Comparison of ENCODE assay signal across 20 mouse cellular contexts in the genomic region with DNA sequence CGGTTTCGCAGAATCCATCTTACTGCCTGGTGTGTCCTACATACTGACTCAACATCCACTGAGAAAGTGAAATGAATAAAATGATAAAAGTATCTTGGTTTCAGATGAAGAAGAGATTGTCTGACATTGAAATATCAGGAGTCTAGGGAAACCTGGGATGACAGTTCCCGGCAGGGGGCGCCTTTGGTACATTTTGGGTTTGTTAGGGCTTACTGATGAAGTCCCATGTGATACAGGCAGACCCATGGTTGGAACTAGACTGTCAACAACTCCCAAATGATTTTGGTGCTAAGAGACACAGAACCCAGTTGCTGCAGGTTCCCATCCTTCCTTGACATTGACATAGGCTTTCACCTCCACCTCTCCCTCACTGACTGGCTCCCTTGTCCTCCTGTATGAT. TPM values are rescaled to one million over a fixed set of nuclear protein-coding genes. Genes with fewer than 3 reads are reported as not detected.
DNase-seq lines count a peak whose midpoint lies in the region; ATAC-seq and TF ChIP-seq lines count a peak whose summit lies in the region.
"Had no signal": no experiment of that assay in that cellular context is flagged by ENCODE, and none has a peak within 500 bp of the region (broad histone marks: within the 10 kb centered on the region; RNA-seq: fewer than 3 reads in every experiment).

No protein-coding gene starts in this region.

- H3K4me3 ChIP-seq in lung, embryonic 14.5 days (ENCODE audit: low read depth, low read length), result no peak overlapping the region
- no peak overlapping the region for H3K4me3 ChIP-seq in ES-Bruce4 (ENCODE audit: low read depth, low read length)
- H3K4me3 ChIP-seq: embryonic facial prominence, embryonic 12.5 days; forebrain, embryonic 15.5 days; heart, embryonic 12.5 days; limb, embryonic 10.5 days; liver, embryonic 15.5 days; midbrain, embryonic 12.5 days; myocyte had no signal

- no peak overlapping the region for H3K9ac ChIP-seq in lung, embryonic 14.5 days
- H3K9ac ChIP-seq in ES-Bruce4 (ENCODE audit: low read depth, poor library complexity, severe bottlenecking), result no peak overlapping the region
- H3K9ac ChIP-seq: embryonic facial prominence, embryonic 12.5 days; forebrain, embryonic 15.5 days; heart, embryonic 12.5 days; liver, embryonic 15.5 days; midbrain, embryonic 12.5 days had no signal

- ATAC-seq in lung, embryonic 14.5 days (ENCODE audit: insufficient read depth), result no peak
- peak; percentile 36; the same call in 1 of the 2 replicates for ATAC-seq in megakaryocyte progenitor cell, adult 5-6 weeks (replicated peaks; ENCODE audit: poor library complexity)
- ATAC-seq: forebrain, embryonic 15.5 days had no signal

- no peaks in the 10 kb centered on the region for H3K36me3 ChIP-seq in lung, embryonic 14.5 days (ENCODE audit: insufficient read depth)
- no peaks in the 10 kb centered on the region for H3K36me3 ChIP-seq in ES-Bruce4 (ENCODE audit: control insufficient read depth, insufficient read depth, low read length, poor library complexity, severe bottlenecking)
- H3K36me3 ChIP-seq: embryonic facial prominence, embryonic 12.5 days; forebrain, embryonic 15.5 days; heart, embryonic 12.5 days; limb, embryonic 10.5 days; liver, embryonic 15.5 days; midbrain, embryonic 12.5 days had no signal

- no peak overlapping the region for H3K4me2 ChIP-seq in lung, embryonic 14.5 days
- H3K4me2 ChIP-seq: embryonic facial prominence, embryonic 12.5 days; forebrain, embryonic 15.5 days; heart, embryonic 12.5 days; liver, embryonic 15.5 days; midbrain, embryonic 12.5 days had no signal

- TF ChIP-seq CTCF in lung, embryonic 14.5 days (IDR thresholded peaks at IDR 0.05; ENCODE audit: low read depth), result no peak
- peak; percentile 14 for TF ChIP-seq CTCF in ES-Bruce4 (IDR thresholded peaks at IDR 0.05; ENCODE audit: low read depth, low read length)

- TF ChIP-seq POLR2A in ES-Bruce4 (IDR thresholded peaks at IDR 0.05; ENCODE audit: insufficient read depth, low read length), result no peak

- H3K4me1 ChIP-seq in lung, embryonic 14.5 days (ENCODE audit: insufficient read depth), result no peaks in the 10 kb centered on the region
- H3K4me1 ChIP-seq in ES-Bruce4 (ENCODE audit: control insufficient read depth, insufficient read depth, low read length), result no peaks in the 10 kb centered on the region
- H3K4me1 ChIP-seq: embryonic facial prominence, embryonic 12.5 days; forebrain, embryonic 15.5 days; liver, embryonic 15.5 days; midbrain, embryonic 12.5 days had no signal

- no peak for TF ChIP-seq EP300 in ES-Bruce4 (IDR thresholded peaks at IDR 0.05; ENCODE audit: insufficient read depth, low read depth, low read length)

- no peak overlapping the region for H3K27ac ChIP-seq in lung, embryonic 14.5 days (ENCODE audit: low read depth)
- H3K27ac ChIP-seq in ES-Bruce4 (ENCODE audit: insufficient read depth, low read length), result no peak overlapping the region
- H3K27ac ChIP-seq: embryonic facial prominence, embryonic 12.5 days; forebrain, embryonic 15.5 days; limb, embryonic 10.5 days; liver, embryonic 15.5 days; midbrain, embryonic 12.5 days had no signal

- WGBS in lung, embryonic 14.5 days, result 68% methylated on average over 4 of the region's 4 CpGs

- H3K27me3 ChIP-seq in lung, embryonic 14.5 days (ENCODE audit: insufficient read depth, low read length), result no peaks in the 10 kb centered on the region
- no peaks in the 10 kb centered on the region for H3K27me3 ChIP-seq in ES-Bruce4 (ENCODE audit: control insufficient read depth, insufficient read depth, low read length, poor library complexity, severe bottlenecking)
- H3K27me3 ChIP-seq: embryonic facial prominence, embryonic 12.5 days; forebrain, embryonic 15.5 days; liver, embryonic 15.5 days; midbrain, embryonic 12.5 days had no signal

- peak; percentile 14 for DNase-seq in embryo, embryonic 10.5 days (ENCODE audit: low spot score)
- no peak for DNase-seq in embryo, embryonic 9.5 days (ENCODE audit: extremely low spot score)
- peak; percentile 45 for DNase-seq in lung, embryonic 14.5 days
- DNase-seq in lung, postnatal 4 days, result no peak
- DNase-seq in gastrocnemius, postnatal 25 days, result no peak
- DNase-seq in adrenal gland, adult 8-10 months, result no peak
- DNase-seq: adrenal gland, postnatal 10 days; cerebellum, adult 11 months; kidney, adult 9 months; lung, postnatal 36 days; retina, postnatal 1 day had no signal

- no peaks in the 10 kb centered on the region for H3K9me3 ChIP-seq in lung, embryonic 14.5 days (ENCODE audit: low read depth, low read length)
- no peaks in the 10 kb centered on the region for H3K9me3 ChIP-seq in ES-Bruce4 (replicated peaks; ENCODE audit: control insufficient read depth, insufficient read depth, low read length, poor library complexity, severe bottlenecking)
- H3K9me3 ChIP-seq: embryonic facial prominence, embryonic 12.5 days; forebrain, embryonic 15.5 days; heart, embryonic 12.5 days; limb, embryonic 10.5 days; liver, embryonic 15.5 days; midbrain, embryonic 12.5 days had no signal

RNA-seq across cellular contexts. Expression of a gene that starts 34.7 kb away (rescaled TPM):
- polyA plus RNA-seq in lung, embryonic 14.5 days (2014; fragmentation: Nextera tagmentation; extraction: Ambion mirVana), result 23.7 and 25.1 TPM in 2 replicates
- 35.0 and 38.6 TPM in 2 replicates for polyA plus RNA-seq in ES-Bruce4 (2011; ENCODE audit: insufficient read depth, insufficient read length, low read depth, missing spikeins)
- 0.64 and 0.74 TPM in 2 replicates for total RNA-seq in megakaryocyte progenitor cell, adult 5-6 weeks (2015)
- total RNA-seq in megakaryocyte progenitor cell, adult 5-6 weeks (2017), result 0.75 and 1.1 TPM in 2 replicates
- 10 to 100 TPM; 47.3 to 59.7 TPM for total RNA-seq in gastrocnemius, postnatal 25 days (2021)
- 10 to 100 TPM; 19.4 to 64.7 (median 34.7) TPM for total RNA-seq in adrenal gland, adult 8-10 months (2022)

Comparison
In these comparisons a context has a peak if more than half of its experiments do, and no peak if none do; other contexts are left out.
1. DNase-seq: peak in embryo, embryonic 10.5 days (single experiment) and lung, embryonic 14.5 days (single experiment); none in embryo, embryonic 9.5 days (single experiment), lung, postnatal 4 days (0 of 2), gastrocnemius, postnatal 25 days (single experiment) and adrenal gland, adult 8-10 months (single experiment).
2. RNA of a gene that starts 34.7 kb away (total RNA-seq): 47.3 to 59.7 TPM in gastrocnemius, postnatal 25 days and 19.4 to 64.7 TPM in adrenal gland, adult 8-10 months; 0.64 to 1.1 TPM in megakaryocyte progenitor cell, adult 5-6 weeks; every median in the first group is over 4 times any median in the second.